Mouse (Mus musculus): ENCODE data around the gene Pdzd2.
A peak's percentile ranks its signal among the peaks of the same experiment; 100 is the strongest.

The Pdzd2 gene

DNA sequence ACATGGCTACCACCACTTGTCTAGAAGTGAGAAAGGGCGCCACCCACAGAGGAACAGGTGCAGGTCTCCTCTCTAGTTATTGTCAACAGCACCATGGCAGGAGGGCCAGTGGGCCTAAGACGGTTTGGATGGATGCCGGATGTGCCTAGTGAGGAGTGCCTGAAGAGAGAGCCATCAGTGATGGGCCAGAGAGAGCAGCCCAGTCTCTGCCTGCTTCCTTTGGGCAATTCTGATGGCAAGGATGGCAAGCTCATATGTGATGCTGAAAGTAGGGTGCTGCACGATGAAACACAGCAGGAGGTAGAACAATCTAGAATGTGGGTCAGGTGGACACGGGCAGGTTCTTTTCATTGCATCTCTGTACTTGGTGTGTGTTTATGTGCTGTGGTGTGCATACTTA is 117.0 kb downstream of the Pdzd2 start:
- DNase-seq (ENCODE audit: low spot score) = no peak

DNA sequence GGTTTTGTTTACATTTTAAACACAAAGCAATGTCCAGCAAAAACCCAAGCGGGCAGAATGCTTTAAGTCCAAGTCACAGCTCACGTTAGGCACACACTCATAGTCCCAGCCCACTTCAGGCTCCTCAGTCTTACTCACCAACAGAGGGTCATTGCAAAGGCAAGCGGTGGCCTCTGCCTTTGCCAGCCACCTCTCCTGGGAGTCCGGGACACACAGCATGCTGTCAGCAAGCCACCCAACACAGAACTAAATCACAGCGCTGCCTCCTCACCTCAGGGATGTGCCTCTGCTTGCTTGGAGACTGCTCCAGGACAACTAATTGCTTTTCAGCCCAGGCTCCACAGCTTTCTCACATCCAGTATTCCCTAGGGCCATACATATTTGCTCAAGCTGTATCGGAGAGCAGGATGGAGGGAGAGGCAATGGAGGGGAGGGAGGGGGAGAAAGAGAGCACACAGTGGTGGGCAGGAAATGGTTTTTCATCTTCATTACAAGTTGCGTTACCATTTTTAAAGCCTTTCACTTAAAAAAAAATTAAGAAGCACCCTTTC is 117.6 kb downstream of the Pdzd2 start:
- DNase-seq (ENCODE audit: low spot score) = no peak

DNA sequence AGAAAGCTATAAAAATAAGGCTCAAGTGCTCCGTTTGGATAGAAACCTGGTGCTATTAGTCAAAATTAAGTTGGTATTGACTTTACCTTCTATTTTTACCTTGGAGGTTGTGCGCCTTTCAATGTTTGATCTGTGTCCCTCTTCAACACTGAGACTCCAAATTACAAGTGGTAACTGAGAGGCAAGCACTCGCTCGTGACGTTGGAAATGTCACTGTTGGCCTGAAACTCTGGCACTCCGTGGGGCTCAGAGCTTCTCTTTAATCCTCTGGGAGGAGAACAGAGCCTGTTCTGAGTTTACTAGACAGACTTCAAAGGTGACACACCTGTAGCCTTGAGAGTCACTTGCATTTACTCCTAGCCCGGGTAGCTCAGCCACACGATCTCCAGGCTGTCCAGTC is 120.5 kb downstream of the Pdzd2 start:
- no peak for DNase-seq (ENCODE audit: low spot score)

GRCm38 (mm10) chr15:12617651-12618050 is 122.1 kb downstream of the Pdzd2 start:
- DNase-seq (ENCODE audit: low spot score) = no peak

DNA sequence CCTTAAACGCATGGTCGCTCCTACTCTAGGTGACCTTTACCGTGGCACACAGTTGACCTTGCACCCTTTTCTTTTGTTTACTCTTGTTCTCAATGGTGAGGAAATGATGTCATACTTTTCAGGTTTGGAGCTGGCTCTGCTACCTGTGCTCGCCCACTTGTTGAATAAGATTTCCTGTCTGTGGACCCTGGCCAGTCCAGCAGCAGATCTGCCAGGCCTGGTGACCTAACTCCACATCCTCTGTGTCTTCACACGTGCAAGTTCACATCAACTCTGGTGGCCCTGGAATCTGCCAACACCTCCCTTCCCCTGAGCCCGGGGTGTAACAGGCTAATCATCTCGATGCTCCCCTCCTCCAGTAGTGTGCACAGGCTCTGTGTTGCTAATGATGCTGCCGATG is 122.5 kb downstream of the Pdzd2 start:
- DNase-seq (ENCODE audit: low spot score) = no peak

- no peak for DNase-seq (ENCODE audit: low spot score)
Observed at GRCm38 (mm10) chr15:12614944-12615878, 124.5 kb downstream of the Pdzd2 start.

DNA sequence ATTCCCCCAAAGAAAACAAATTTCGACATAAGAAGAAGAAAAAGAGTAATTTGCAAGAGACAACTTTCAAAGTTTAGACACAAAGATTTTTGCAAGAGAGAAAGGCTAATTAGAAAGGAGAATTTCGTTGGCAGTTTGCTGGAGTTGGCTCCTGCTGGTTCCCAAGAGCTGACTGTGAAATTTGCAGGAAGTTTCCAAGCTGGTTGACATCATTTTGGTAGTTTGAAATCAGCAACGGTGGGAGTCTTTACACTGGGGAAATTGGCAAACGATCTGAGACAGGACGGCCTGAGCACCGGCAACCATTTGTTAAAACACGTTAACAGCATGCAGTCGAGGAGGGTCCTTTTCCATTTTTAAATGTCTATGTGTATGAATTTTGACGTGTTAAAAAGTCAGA is 125.7 kb downstream of the Pdzd2 start:
- no peak for DNase-seq (ENCODE audit: low spot score)

GRCm38 (mm10) chr15:12612944-12613675 is 126.6 kb downstream of the Pdzd2 start:
- no peak for DNase-seq (ENCODE audit: low spot score)

- no peak for DNase-seq (ENCODE audit: low spot score)
Observed at GRCm38 (mm10) chr15:12608090-12608489, 131.6 kb downstream of the Pdzd2 start.

- no peak for DNase-seq (ENCODE audit: low spot score)
Observed at GRCm38 (mm10) chr15:12606306-12606705, 133.4 kb downstream of the Pdzd2 start.

DNA sequence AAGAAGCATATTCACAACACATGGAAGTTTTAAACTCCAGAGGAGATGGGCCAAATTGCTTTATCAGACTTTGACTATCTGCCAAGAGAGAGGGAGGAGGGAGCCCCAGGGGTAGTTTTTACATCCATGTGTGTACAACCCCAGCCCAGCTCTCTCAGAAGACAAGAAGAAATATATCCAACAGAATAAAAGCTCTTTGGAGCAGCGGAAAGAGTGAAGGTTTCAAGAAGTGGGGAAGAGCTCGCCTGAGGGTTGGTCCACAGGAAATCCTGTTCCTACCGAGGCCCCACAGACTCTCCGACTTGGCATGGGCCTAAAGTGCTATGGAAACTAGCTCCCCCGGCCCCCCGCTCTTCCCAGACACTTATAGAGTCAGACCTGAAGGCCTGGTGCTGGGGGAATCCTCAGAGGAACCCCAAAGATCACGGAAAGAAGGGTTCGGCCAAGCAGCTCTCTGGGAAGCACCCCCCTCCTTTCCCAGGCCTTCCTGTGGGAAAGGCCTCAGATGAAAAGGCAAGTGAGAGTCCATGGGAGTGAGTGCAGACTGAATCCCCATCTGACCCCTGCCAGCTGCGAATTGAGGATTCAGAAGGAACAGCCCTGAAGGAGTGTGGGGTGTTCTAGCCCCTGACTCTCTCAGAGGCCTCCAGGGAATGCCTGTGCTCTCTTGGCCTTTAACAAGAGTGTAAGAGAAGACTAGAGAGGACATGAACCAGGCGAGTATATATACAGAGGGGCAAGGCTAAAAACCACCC is 134.3 kb downstream of the Pdzd2 start:
- no peak for DNase-seq (ENCODE audit: low spot score)

GRCm38 (mm10) chr15:12603674-12604073 is 136.1 kb downstream of the Pdzd2 start:
- DNase-seq (ENCODE audit: low spot score) = no peak

DNA sequence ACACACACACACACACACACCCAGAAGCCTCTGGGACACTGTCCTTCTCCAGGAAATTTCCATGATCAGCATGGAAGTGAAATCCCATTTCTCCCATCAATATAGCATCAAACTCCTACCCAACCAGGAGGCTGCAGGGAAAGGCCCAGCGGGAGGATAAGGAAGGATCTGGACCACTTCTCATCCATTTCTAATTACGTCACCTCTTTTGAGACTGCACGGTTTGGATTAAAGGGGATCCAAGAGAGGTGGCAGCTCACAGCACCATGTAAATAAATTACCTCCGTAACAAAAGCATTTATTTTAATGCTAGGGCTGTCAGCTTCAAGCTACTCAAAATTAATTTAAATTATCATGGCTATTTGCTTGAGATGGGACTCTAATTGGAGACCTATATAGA is 146.6 kb downstream of the Pdzd2 start:
- DNase-seq (ENCODE audit: low spot score) = no peak

- no peak for DNase-seq (ENCODE audit: low spot score)
Observed at GRCm38 (mm10) chr15:12592628-12593027, 147.1 kb downstream of the Pdzd2 start.

DNA sequence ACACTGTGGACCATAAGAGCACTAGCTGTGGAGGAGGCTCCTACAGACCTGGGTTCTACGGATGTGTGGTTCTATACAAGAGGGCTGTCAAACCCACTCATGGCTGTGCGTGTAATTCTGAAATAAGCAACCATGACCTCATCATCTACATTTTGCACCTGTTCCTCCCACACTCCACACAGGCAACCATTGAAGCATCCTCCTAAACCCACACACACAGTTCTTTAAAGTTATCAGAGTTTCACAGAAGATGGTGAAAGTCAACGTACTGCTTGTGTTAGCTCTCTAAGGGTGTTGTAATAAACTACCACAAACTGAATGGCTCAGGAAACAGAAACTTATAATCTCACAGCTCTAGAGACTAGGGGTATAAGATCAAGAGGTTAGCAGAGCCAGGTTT is 151.1 kb downstream of the Pdzd2 start:
- no peak for DNase-seq (ENCODE audit: low spot score)

DNA sequence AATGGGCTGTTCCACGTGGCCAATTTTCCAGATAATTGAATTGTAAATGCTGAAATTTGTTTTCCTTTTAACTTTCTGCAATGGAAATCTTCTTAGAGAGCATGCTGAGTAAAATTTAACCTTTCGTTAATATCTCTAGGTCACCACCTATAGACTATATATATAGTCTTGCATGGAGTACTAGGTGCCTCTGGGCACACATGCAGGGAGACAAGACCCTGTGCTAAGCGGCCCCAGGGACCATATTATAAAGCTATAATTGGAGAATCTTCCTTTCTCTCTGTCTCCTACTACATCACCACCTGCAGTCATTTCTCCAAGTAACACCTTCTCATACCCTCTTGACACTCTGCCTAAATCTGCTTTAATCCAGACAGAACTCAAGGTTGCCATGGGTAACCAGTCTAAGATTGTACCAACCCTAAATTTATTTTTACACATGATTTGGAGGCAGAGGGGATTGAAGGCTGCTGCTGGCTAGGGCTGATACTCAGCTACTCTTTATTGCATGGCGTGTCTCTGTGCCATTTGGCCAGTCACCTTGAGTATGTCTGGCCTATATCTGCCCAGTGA is 152.8 kb downstream of the Pdzd2 start:
- no peak for DNase-seq (ENCODE audit: low spot score)

DNA sequence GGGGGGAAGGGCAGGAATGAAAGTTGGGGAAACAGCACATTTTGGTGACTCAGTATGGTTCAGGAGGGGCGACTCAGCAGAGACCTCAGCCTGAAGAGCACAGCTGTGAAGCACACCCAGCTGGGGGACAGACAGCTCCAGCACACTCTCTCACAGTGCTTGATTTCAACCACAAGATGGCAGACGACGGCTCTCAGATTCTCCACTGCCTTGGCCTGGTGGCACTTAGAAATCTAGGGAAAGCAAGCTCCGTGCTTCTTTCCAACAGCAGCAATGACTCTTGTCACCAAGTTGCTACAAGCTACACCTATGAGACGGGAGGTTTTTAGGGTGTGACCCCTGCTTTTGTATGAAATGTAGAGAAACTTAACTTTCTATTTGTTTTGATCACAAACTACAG is 153.6 kb downstream of the Pdzd2 start:
- DNase-seq (ENCODE audit: low spot score) = peak; percentile 43

- DNase-seq (ENCODE audit: low spot score) = no peak
Observed at GRCm38 (mm10) chr15:12583051-12583450, 156.7 kb downstream of the Pdzd2 start.

DNA sequence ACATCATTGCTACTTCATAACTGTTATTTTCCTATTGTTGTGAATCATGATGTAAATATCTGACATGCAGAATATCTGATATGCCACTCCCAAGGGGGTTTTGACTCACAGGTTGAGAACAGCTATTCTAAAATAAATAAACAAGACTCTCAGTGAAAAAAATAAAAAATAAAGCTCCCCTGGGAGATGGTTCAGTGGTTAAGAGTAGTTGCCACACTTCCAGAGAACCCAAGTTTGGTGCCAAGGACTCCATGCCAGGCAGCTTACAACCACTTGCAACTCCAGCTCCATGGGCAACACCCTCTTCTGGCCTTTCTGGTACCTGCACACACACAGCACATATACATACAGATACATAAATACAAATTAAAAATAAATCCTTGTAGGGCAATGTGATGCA is 157.3 kb downstream of the Pdzd2 start:
- DNase-seq (ENCODE audit: low spot score) = no peak

- no peak for DNase-seq (ENCODE audit: low spot score)
Observed at GRCm38 (mm10) chr15:12579196-12579595, 160.5 kb downstream of the Pdzd2 start.

- DNase-seq (ENCODE audit: low spot score) = no peak
Observed at GRCm38 (mm10) chr15:12578276-12578675, 161.4 kb downstream of the Pdzd2 start.

DNA sequence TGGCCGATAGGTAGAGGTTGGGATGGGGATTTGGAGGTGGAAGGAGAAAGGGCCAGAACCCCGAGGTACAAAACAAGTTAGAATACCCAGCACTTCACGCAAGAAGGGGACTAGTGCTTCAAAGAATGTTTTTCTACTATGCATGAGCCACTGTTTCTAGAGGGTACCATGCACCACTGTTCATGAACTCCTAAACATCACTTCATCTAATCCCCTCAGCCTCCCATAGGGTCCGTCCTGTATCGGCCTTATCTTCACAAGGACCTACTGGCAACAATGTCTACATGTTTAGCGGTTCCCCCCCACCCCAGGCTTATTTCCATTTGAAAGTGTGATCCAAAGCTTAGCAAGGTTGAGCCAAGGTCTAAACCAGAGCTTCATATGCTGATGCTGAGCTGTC is 162.0 kb downstream of the Pdzd2 start:
- DNase-seq (ENCODE audit: low spot score) = no peak

Measured in layer of hippocampus, adult 9-10 months (tissue).